Mouse (Mus musculus): ENCODE measurements around the gene Hist2h3c2. TPM values are rescaled to one million over a fixed set of nuclear protein-coding genes. Genes with fewer than 3 reads are reported as not detected.
A peak's percentile ranks its signal among the peaks of the same experiment; 100 is the strongest.
"Not testable (repeated sequence)": the region's sequence is repeated elsewhere in the genome, so short reads cannot be mapped to it uniquely, and the experiment has no call there.

The Hist2h3c2 gene
- total and polyA plus RNA-seq, 2 experiments from 2014 or later = 2.3 to 551 TPM

DNA sequence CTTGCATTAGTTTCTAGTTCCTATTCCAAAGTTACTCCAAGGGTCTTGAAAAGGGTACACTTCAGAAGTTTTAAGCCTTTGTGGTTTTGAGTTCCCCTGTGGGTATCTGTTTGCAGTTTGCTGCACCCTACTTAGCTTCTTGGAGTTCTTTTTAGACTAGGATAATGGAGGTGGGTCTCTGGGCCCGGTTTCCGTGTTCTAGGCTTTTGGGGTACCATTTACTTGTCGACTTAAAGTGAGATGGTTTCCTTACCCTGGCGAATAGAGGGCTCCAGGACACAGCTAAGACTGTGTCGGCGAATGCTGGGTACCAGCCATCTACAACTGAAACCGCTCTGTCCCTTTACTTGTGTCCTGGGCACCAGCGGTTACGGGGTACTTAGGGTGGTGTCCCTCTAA lies 17.3 kb downstream of the Hist2h3c2 start:
- DNase-seq (ENCODE audit: low spot score) (no peak), ATAC-seq (ENCODE audit: insufficient read depth, low read depth) (no peak)
- Histone ChIP-seq H3K9ac (replicated peaks; ENCODE audit: low read depth, low read length) (peak overlapping the region; percentile 83), H3K4me2 (ENCODE audit: low read depth, low read length) (peak overlapping the region; percentile 82), H3K4me3 (ENCODE audit: low read depth, low read length) (peak overlapping the region; percentile 64), H3K36me3 (replicated peaks; ENCODE audit: control insufficient read depth, insufficient read depth, low read length) (no peaks in the 10 kb centered on the region), H3K27me3 (ENCODE audit: control insufficient read depth, insufficient read depth, low read length) (no peaks in the 10 kb centered on the region), H3K27ac (ENCODE audit: low read depth) (peak overlapping the region; percentile 96), H3K9me3 (replicated peaks; ENCODE audit: control insufficient read depth, low read length) (no peaks in the 10 kb centered on the region), H3K4me1 (ENCODE audit: control insufficient read depth, insufficient read depth) (peaks cover 32% of the 10 kb centered on the region)
- TF ChIP-seq CTCF (IDR thresholded peaks at IDR 0.05; ENCODE audit: low read depth) (no peak), EP300 (IDR thresholded peaks at IDR 0.05; ENCODE audit: low read depth) (no peak)
- WGBS = 25% methylated on average over 9 of the region's 9 CpGs

DNA sequence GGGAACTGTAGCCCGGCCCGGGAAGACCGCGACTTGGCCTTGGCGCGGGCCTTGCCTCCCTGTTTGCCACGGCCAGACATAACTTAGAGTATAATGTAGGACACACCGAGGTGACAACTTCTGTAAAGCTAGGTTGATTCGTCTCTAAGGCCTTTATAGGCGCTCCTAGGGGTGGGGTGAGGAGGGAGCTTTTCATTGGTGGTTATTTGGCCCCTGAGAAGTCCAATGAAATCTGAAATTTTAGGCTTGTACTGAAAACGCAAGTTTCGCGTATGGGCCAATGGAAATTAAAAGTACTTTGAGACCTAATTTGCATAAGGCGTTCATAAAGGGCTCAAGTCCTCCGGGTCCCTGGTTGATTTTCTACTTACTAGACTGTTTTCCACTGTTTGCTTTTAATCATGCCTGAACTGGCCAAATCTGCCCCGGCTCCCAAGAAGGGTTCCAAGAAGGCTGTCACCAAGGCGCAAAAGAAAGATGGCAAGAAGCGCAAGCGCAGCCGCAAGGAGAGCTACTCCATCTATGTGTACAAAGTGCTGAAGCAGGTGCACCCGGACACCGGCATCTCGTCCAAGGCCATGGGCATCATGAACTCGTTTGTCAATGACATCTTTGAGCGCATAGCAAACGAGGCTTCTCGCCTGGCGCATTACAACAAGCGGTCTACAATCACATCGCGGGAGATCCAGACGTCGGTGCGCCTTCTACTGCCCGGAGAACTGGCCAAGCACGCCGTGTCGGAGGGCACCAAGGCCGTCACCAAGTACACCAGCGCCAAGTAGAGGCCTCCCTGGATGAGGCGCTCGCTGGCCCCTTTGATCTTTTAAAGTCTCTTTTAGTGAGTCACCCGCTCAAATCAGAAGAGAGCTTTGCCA lies 17.9 kb downstream of the Hist2h3c2 start, which contains the start of the genes Hist2h2ac and Hist2h2be:
Hist2h2ac (minus strand) TSS at position 116 of the 875 bp plus-strand sequence.
Hist2h2be (plus strand) TSS at position 355 of the 875 bp plus-strand sequence.
- peak within 1 kb of the TSS; percentile 83 for H3K9ac ChIP-seq (replicated peaks; ENCODE audit: low read depth, low read length)
- peak within 1 kb of the TSS; percentile 96 for H3K27ac ChIP-seq (ENCODE audit: low read depth)
- H3K4me2 ChIP-seq (ENCODE audit: low read depth, low read length) = peak within 1 kb of the TSS; percentile 82
- ATAC-seq (ENCODE audit: insufficient read depth, low read depth) = peak; percentile 89
- H3K36me3 ChIP-seq (replicated peaks; ENCODE audit: control insufficient read depth, insufficient read depth, low read length) = no peaks in the 10 kb centered on the region
- under 1% methylated on average over 43 of the region's 43 CpGs for WGBS
- H3K27me3 ChIP-seq (ENCODE audit: control insufficient read depth, insufficient read depth, low read length) = no peaks in the 10 kb centered on the region
- no peaks in the 10 kb centered on the region for H3K9me3 ChIP-seq (replicated peaks; ENCODE audit: control insufficient read depth, low read length)
- TF ChIP-seq EP300 (IDR thresholded peaks at IDR 0.05; ENCODE audit: low read depth) (peak; percentile 71; the same call in 1 of the 2 replicates), CTCF (IDR thresholded peaks at IDR 0.05; ENCODE audit: low read depth) (no peak; the same call in 1 of the 2 replicates)
- H3K4me1 ChIP-seq (ENCODE audit: control insufficient read depth, insufficient read depth) = peaks cover 32% of the 10 kb centered on the region
- peak; percentile 99 for DNase-seq (ENCODE audit: low spot score)
- H3K4me3 ChIP-seq (ENCODE audit: low read depth, low read length) = peak within 1 kb of the TSS; percentile 64

DNA sequence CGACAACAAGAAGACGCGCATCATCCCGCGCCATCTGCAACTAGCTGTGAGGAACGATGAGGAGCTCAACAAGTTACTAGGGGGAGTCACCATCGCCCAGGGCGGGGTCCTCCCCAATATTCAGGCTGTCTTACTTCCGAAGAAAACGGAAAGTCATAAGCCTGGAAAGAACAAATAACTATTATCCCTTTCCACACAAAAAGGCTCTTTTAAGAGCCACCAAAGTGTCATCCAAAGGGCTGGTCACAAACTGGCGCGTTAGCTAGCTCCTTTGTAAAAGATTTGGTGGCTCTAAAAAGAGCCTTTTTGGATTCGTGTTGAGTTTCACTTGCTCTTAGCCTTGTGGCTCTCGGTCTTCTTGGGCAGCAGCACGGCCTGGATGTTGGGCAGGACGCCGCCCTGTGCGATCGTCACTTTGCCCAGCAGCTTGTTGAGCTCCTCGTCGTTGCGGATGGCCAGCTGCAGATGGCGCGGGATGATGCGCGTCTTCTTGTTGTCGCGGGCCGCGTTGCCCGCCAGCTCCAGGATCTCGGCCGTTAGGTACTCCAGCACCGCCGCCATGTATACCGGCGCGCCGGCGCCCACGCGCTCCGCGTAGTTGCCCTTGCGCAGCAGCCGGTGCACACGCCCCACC lies 18.7 kb downstream of the Hist2h3c2 start:
- Histone ChIP-seq H3K27ac (ENCODE audit: low read depth) (peak overlapping the region; percentile 96), H3K9ac (replicated peaks; ENCODE audit: low read depth, low read length) (peak overlapping the region; percentile 83), H3K4me2 (ENCODE audit: low read depth, low read length) (peak overlapping the region; percentile 82), H3K4me1 (ENCODE audit: control insufficient read depth, insufficient read depth) (peaks cover 30% of the 10 kb centered on the region), H3K4me3 (ENCODE audit: low read depth, low read length) (peak overlapping the region; percentile 64)
- H3K9me3 ChIP-seq (replicated peaks; ENCODE audit: control insufficient read depth, low read length); H3K36me3 ChIP-seq (replicated peaks; ENCODE audit: control insufficient read depth, insufficient read depth, low read length); ATAC-seq (ENCODE audit: insufficient read depth, low read depth); H3K27me3 ChIP-seq (ENCODE audit: control insufficient read depth, insufficient read depth, low read length); DNase-seq (ENCODE audit: low spot score): not testable (repeated sequence)
- WGBS = under 1% methylated on average over 26 of the region's 47 CpGs

DNA sequence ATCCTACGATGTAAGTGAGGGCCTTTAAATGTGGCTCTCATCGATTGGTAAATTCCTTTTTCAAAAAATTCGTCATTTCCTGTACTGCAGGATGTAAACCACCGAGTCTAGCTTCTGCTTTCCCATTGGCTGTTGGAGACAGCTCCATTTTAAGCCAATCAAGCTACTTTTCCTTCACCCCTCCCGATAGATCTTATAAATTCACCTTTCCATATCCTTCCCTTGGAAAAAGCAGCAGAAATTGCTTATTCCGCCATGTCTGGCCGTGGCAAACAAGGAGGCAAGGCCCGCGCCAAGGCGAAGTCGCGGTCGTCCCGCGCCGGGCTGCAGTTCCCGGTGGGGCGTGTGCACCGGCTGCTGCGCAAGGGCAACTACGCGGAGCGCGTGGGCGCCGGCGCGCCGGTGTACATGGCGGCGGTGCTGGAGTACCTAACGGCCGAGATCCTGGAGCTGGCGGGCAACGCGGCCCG lies 19.2 kb downstream of the Hist2h3c2 start, which contains the start of the genes Bola1 and Hist2h2ab:
Bola1 (minus strand) TSS at position 49 of the 470 bp plus-strand sequence.
Hist2h2ab (plus strand) TSS at position 205 of the 470 bp plus-strand sequence.
- DNase-seq (ENCODE audit: low spot score) (peak; percentile 97), ATAC-seq (ENCODE audit: insufficient read depth, low read depth) (peak; percentile 76)
- H3K9ac ChIP-seq (replicated peaks; ENCODE audit: low read depth, low read length) = peak within 1 kb of the TSS; percentile 83
- peak within 1 kb of the TSS; percentile 64 for H3K4me3 ChIP-seq (ENCODE audit: low read depth, low read length)
- H3K4me2 ChIP-seq (ENCODE audit: low read depth, low read length) = peak within 1 kb of the TSS; percentile 82
- TF ChIP-seq CTCF (IDR thresholded peaks at IDR 0.05; ENCODE audit: low read depth) (no peak), EP300 (IDR thresholded peaks at IDR 0.05; ENCODE audit: low read depth) (peak; percentile 68)
- H3K36me3 ChIP-seq (replicated peaks; ENCODE audit: control insufficient read depth, insufficient read depth, low read length) = no peaks in the 10 kb centered on the region
- H3K4me1 ChIP-seq (ENCODE audit: control insufficient read depth, insufficient read depth) = peaks cover 26% of the 10 kb centered on the region
- no peaks in the 10 kb centered on the region for H3K27me3 ChIP-seq (ENCODE audit: control insufficient read depth, insufficient read depth, low read length)
- H3K27ac ChIP-seq (ENCODE audit: low read depth) = peak within 1 kb of the TSS; percentile 96
- no peaks in the 10 kb centered on the region for H3K9me3 ChIP-seq (replicated peaks; ENCODE audit: control insufficient read depth, low read length)
- WGBS = under 1% methylated on average over 36 of the region's 37 CpGs

DNA sequence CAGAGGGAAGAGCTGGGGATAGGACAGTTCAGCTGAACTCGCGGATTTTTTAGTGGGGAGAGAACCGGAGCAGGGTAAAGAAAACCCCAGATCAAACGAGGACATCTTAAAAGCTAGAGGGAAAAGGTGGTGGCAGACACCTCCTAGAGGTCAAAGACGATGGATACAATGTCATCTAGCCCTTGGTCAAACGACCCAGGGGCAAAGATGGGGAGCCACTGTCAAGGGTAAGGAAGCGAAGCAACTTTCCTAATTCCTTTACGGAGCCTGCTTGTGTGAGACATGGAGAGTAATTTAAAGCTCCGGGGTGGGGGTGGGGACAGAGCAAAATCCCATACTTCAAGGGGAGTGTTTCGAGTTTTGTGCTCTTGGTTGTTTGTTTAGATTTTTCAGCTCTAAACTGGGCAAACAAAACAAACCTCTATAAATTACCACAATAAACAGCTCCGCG lies 19.7 kb downstream of the Hist2h3c2 start:
- Histone ChIP-seq H3K27ac (ENCODE audit: low read depth) (peak overlapping the region; percentile 96), H3K9me3 (replicated peaks; ENCODE audit: control insufficient read depth, low read length) (no peaks in the 10 kb centered on the region), H3K36me3 (replicated peaks; ENCODE audit: control insufficient read depth, insufficient read depth, low read length) (no peaks in the 10 kb centered on the region), H3K27me3 (ENCODE audit: control insufficient read depth, insufficient read depth, low read length) (no peaks in the 10 kb centered on the region), H3K9ac (replicated peaks; ENCODE audit: low read depth, low read length) (peak overlapping the region; percentile 83), H3K4me2 (ENCODE audit: low read depth, low read length) (peak overlapping the region; percentile 82), H3K4me3 (ENCODE audit: low read depth, low read length) (peak overlapping the region; percentile 64), H3K4me1 (ENCODE audit: control insufficient read depth, insufficient read depth) (peaks cover 24% of the 10 kb centered on the region)
- no peak for DNase-seq (ENCODE audit: low spot score)
- peak; percentile 10; the same call in 1 of the 2 replicates for ATAC-seq (ENCODE audit: insufficient read depth, low read depth)
- peak; percentile 30; the same call in 1 of the 2 replicates for TF ChIP-seq CTCF (IDR thresholded peaks at IDR 0.05; ENCODE audit: low read depth)
- no peak for TF ChIP-seq EP300 (IDR thresholded peaks at IDR 0.05; ENCODE audit: low read depth)
- WGBS = 0% methylated on average over 12 of the region's 12 CpGs
